Mouse (Mus musculus): Measurements from ENCODE around the gene Maml3.

DNA sequence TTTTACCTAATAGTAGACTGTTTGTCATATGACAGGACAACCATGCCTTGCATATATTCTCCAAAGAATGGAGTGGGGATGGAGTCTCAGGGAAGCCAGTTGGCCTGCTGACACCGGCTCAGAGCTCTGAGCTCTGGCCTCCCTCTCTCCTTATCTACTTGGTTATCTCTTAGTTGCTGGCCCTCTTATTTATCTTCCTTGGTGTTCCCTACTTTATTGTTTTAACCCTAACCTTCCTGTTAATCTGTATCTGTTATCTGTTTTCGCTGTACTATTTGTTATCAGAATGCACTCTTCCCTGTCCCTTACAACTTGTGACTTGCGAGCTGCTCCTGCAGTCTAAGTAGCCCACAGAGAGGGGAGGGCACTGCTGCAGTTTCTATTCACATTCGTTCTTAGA, 432.2 kb downstream of the Maml3 start:
- TF ChIP-seq POLR2A (IDR thresholded peaks at IDR 0.05; ENCODE audit: insufficient read length, low read depth) = no peak
- no peak for TF ChIP-seq SRF (IDR thresholded peaks at IDR 0.05; ENCODE audit: control insufficient read depth, insufficient read length, low read depth)
- no peak for TF ChIP-seq USF1 (IDR thresholded peaks at IDR 0.05; ENCODE audit: low read depth)
- TF ChIP-seq CEBPB (IDR thresholded peaks at IDR 0.05; ENCODE audit: insufficient read depth, poor library complexity, severe bottlenecking) = no peak

Measured in myocyte (in vitro differentiated cells).